Mouse (Mus musculus) kidney, embryonic 14.5 days (tissue): ENCODE data around the gene Tgfbr3. TPM values are rescaled to one million over a fixed set of nuclear protein-coding genes. Genes with fewer than 3 reads are reported as not detected.

Source experiments
- ATAC-seq: fragments of 200-750 bp; cut with Nextera tagmentation; 2 replicates; pipeline ENCODE4 v1.8.0; 2017; ENCODE audit warnings: moderate number of reproducible peaks, mild to moderate bottlenecking, moderate TSS enrichment, moderate library complexity; ENCODE audit not compliant: low FRiP score, low TSS enrichment
- H3K27ac ChIP-seq: fragments of 300-500 bp; sonication (generic); 2 replicates; pipeline ENCODE4 v1.5.1; 2014; ENCODE audit warnings: low read depth, mild to moderate bottlenecking, low read length, moderate library complexity, mixed read lengths
- H3K27me3 ChIP-seq: fragments of 300-500 bp; sonication (generic); 2 replicates; pipeline ENCODE4 v1.6.1; 2014; ENCODE audit warnings: mild to moderate bottlenecking, low read length; ENCODE audit not compliant: control insufficient read depth, insufficient read depth
- H3K36me3 ChIP-seq: fragments of 300-500 bp; sonication (generic); 2 replicates; pipeline ENCODE4 v1.6.1; 2014; ENCODE audit warnings: low read length, mixed read lengths; ENCODE audit not compliant: control insufficient read depth, insufficient read depth
- H3K4me1 ChIP-seq: fragments of 300-500 bp; sonication (generic); 2 replicates; pipeline ENCODE4 v1.6.1; 2014; ENCODE audit warnings: low read length, mixed read lengths; ENCODE audit not compliant: control insufficient read depth, insufficient read depth
- H3K4me2 ChIP-seq: fragments of 300-500 bp; sonication (generic); replicated peaks from 2 replicates; pipeline ENCODE4 v1.6.1; 2014; ENCODE audit warnings: low read depth, mild to moderate bottlenecking, low read length
- H3K4me3 ChIP-seq: fragments of 300-500 bp; sonication (generic); 2 replicates; pipeline ENCODE4 v1.5.1; 2014; ENCODE audit warnings: mild to moderate bottlenecking, low read length
- H3K9ac ChIP-seq: fragments of 300-500 bp; sonication (generic); 2 replicates; pipeline ENCODE4 v1.6.1; 2014; ENCODE audit warnings: low read depth, mild to moderate bottlenecking, low read length, moderate library complexity
- H3K9me3 ChIP-seq: fragments of 300-500 bp; sonication (generic); 2 replicates; pipeline ENCODE4 v1.6.1; 2016; ENCODE audit warnings: low read length; ENCODE audit not compliant: control insufficient read depth
- WGBS: fragments of 180-500 bp; shearing (Covaris S2); extraction: QIAGEN DNeasy Blood & Tissue Kit; methylation state at CpG from one replicate; pipeline ENCODE4 v1.1.7; 2014; 5-methylcytosine and 5-hydroxymethylcytosine counted together
- polyA plus RNA-seq: library from polyadenylated mRNA; unstranded; fragments of >200 nt; fragmentation: Nextera tagmentation; extraction: Ambion mirVana; gene quantifications from 2 replicates; pipeline ENCODE4 v1.2.1, GENCODE M21; 2014

The Tgfbr3 gene
- polyA plus RNA-seq, 1 experiment from 2014 or later, result 18.0 TPM

DNA sequence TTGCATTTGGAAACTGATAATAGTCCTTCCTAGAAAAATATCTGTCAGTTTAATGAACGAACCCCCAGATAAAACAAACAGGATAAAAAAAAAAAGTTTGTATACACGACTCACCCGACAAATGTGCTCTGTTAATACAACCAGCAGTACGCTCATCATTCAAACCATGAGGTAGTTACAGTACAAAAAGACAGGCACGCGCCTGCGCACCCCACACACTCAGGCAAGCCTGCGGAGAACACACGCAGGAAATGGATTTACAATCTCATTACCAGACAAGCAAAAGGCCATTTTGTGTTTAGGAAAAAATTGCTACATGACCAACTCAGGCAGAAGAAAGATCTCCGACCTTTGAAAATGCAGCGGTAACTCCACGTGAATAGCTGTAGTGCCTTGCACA is 182.6 kb downstream of the Tgfbr3 start:
- H3K27ac ChIP-seq, result no peak overlapping the region
- H3K9ac ChIP-seq, result no peak overlapping the region
- no peaks in the 10 kb centered on the region for H3K36me3 ChIP-seq
- peaks cover 25% of the 10 kb centered on the region for H3K4me1 ChIP-seq
- WGBS, result 59% methylated on average over 12 of the region's 12 CpGs
- no peaks in the 10 kb centered on the region for H3K27me3 ChIP-seq
- H3K4me3 ChIP-seq, result no peak overlapping the region
- no peaks in the 10 kb centered on the region for H3K9me3 ChIP-seq
- H3K4me2 ChIP-seq, result no peak overlapping the region
- no peak for ATAC-seq

DNA sequence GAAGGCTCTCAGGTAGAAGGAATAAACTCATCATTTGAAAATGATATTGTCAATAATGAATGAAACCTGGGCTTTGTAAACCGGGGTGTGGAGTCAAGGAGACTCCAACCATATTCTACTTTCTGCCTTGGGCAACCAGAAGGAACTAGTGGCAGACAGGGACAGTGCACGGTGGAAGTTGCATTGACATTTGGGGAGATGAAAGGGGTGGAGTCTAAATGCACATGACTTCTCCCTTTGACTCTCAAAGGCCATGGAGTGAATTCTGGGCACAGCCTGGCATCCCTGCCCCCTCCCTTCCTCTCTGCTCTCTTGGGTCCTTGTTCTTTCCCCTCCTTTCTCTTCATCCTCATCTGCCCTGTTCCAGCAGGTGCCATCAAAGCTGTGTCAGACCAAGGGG is 183.3 kb downstream of the Tgfbr3 start:
- ATAC-seq, result no peak
- 78% methylated on average over 2 of the region's 2 CpGs for WGBS
- Histone ChIP-seq H3K9ac (no peak overlapping the region), H3K4me2 (no peak overlapping the region), H3K9me3 (no peaks in the 10 kb centered on the region), H3K4me1 (peaks cover 19% of the 10 kb centered on the region), H3K36me3 (no peaks in the 10 kb centered on the region), H3K27me3 (no peaks in the 10 kb centered on the region), H3K4me3 (no peak overlapping the region), H3K27ac (no peak overlapping the region)

DNA sequence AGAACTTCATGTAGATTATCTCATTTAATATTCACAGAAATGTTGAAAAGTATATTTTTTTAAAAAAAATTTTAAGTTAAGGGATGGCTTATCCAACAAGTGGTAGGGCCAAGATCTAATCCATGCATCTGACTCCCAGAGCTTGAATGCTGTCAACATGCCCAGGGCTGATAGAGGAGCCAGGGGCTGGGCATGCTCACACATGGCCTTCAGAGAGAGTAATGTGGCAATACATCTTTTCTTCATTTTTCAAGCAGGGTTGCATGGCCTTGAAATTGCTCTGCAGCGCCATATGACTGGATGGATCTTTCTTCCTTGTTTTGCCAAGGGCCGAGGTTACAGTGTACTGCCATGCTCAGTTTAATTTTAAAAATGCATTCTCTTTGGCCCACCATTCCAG is 185.8 kb downstream of the Tgfbr3 start:
- ATAC-seq, result no peak
- H3K27ac ChIP-seq, result no peak overlapping the region
- H3K4me3 ChIP-seq, result no peak overlapping the region
- H3K4me2 ChIP-seq, result no peak overlapping the region
- no peaks in the 10 kb centered on the region for H3K36me3 ChIP-seq
- no peaks in the 10 kb centered on the region for H3K27me3 ChIP-seq
- 89% methylated on average over 2 of the region's 2 CpGs for WGBS
- no peak overlapping the region for H3K9ac ChIP-seq
- peaks cover 3% of the 10 kb centered on the region; the same call in 1 of the 2 replicates for H3K4me1 ChIP-seq
- H3K9me3 ChIP-seq, result no peaks in the 10 kb centered on the region

DNA sequence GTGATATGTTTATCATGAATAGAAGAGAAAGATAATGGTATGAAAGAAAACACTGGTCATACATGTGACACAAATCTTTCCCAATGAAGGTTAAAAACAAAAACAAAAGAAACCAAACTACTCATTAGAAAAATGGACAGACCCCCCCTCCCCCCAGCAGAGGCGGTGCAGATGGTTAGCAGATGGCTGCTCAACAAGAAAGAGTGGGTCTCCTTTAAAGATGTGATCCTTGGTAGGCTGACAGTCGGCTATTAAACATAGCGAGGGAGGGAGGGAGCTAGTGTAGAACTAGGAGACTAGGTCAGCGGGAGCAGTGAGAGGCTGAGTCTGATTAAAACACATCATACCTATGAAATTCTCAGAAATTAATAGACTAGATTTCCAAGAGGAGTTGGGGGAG is 186.5 kb downstream of the Tgfbr3 start:
- peaks cover 3% of the 10 kb centered on the region; the same call in 1 of the 2 replicates for H3K4me1 ChIP-seq
- 56% methylated on average over 4 of the region's 4 CpGs for WGBS
- H3K27ac ChIP-seq, result no peak overlapping the region

DNA sequence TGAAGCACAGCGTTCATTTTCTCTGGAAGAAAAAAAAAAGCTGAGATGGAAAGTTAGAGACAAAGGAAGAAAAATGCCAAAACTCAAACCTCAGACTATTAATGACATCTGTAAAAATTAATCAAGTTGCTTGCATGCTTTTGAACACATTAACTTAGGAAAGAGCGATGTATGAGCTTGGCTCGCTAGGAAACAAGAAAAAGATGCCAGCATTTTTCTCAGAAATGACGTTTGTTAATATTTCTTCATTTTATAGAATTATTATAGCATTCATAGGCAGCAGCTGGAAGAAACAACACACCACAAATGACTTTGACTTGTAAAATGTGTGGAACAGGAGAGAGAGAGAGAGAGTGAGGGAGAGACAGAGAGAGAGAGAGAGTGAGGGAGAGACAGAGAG is 187.7 kb downstream of the Tgfbr3 start:
- Histone ChIP-seq H3K27me3 (no peaks in the 10 kb centered on the region), H3K27ac (no peak overlapping the region), H3K9ac (no peak overlapping the region), H3K4me1 (no peaks in the 10 kb centered on the region; the same call in 1 of the 2 replicates), H3K4me2 (no peak overlapping the region), H3K4me3 (no peak overlapping the region), H3K36me3 (no peaks in the 10 kb centered on the region), H3K9me3 (no peaks in the 10 kb centered on the region)
- 68% methylated on average over 4 of the region's 4 CpGs for WGBS
- ATAC-seq, result no peak

More for the DNA sequence above, 186.5 kb downstream of the Tgfbr3 start:
- H3K36me3 ChIP-seq, result no peaks in the 10 kb centered on the region
- no peaks in the 10 kb centered on the region for H3K27me3 ChIP-seq
- H3K9ac ChIP-seq, result no peak overlapping the region
- no peak overlapping the region for H3K4me3 ChIP-seq
- no peaks in the 10 kb centered on the region for H3K9me3 ChIP-seq
- H3K4me2 ChIP-seq, result no peak overlapping the region
- ATAC-seq, result no peak

DNA sequence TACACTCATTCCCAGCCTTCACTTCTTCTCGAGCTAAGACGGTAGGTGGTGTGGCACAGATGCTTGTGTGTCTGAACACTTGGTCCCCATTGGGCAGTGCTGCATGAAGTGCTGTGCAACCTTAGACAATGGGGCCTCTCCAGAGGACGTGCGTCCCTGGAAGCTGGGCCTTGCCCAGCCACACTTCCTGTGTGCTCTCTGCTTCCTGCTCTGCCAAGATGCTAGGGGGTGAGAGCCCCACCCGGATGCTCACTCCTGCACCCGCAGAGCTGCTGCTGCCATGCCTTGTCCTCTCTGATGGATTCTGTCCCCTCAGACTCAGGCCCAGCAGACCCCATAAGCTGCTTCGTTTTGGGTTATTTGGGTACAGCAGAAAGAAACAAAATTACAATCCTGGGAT is 188.3 kb downstream of the Tgfbr3 start:
- H3K4me1 ChIP-seq, result no peaks in the 10 kb centered on the region; the same call in 1 of the 2 replicates
- H3K9me3 ChIP-seq, result no peaks in the 10 kb centered on the region
- no peak overlapping the region for H3K4me3 ChIP-seq
- no peak overlapping the region for H3K27ac ChIP-seq
- 65% methylated on average over 7 of the region's 7 CpGs for WGBS
- H3K4me2 ChIP-seq, result no peak overlapping the region
- H3K27me3 ChIP-seq, result no peaks in the 10 kb centered on the region
- no peak overlapping the region for H3K9ac ChIP-seq
- ATAC-seq, result no peak
- H3K36me3 ChIP-seq, result no peaks in the 10 kb centered on the region

DNA sequence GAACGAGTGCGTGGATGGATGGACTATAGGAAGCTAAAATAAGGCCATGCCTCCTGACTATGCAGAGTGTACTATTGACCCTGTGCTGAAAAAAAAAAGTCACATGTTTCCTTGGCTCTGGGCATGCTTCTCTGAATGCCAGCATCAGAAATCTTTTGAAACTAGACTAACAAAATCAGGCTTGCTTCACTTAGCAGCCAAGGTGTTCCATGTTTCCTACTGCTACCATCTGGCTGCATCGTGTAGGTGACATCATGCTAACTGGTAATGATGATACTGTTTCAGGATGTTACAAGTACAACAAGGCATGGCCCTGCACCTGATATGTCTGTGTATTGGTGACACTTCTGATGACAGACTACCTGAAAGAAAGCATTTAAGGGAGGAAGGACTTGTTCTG is 189.8 kb downstream of the Tgfbr3 start:
- no peaks in the 10 kb centered on the region; the same call in 1 of the 2 replicates for H3K4me1 ChIP-seq
- ATAC-seq, result no peak
- no peaks in the 10 kb centered on the region for H3K9me3 ChIP-seq
- no peak overlapping the region for H3K27ac ChIP-seq
- H3K4me3 ChIP-seq, result no peak overlapping the region
- H3K4me2 ChIP-seq, result no peak overlapping the region
- WGBS, result 84% methylated on average over 3 of the region's 3 CpGs
- no peaks in the 10 kb centered on the region for H3K27me3 ChIP-seq
- no peak overlapping the region for H3K9ac ChIP-seq
- H3K36me3 ChIP-seq, result no peaks in the 10 kb centered on the region

DNA sequence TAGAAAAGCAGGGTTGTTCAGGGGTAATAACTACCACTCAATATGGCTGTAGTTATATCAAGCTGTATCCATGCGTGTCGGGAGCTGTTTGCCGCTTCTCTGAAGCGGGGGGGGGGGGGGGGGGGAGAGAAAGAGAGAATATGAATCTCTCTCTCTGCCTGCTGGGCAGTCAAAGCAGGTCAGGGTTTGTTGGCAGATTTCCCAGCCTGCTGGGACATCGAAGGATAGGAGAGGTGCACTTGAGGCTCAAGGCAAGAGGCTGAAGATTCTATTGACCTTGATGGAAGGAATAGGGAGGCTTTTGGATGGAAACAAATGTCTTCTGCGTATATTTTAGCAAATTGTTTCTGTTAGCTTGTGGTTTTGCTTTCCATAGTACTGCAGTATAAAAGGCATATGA is 190.4 kb downstream of the Tgfbr3 start:
- no peaks in the 10 kb centered on the region for H3K27me3 ChIP-seq
- H3K36me3 ChIP-seq, result no peaks in the 10 kb centered on the region
- H3K4me3 ChIP-seq, result no peak overlapping the region
- H3K9ac ChIP-seq, result no peak overlapping the region
- no peak overlapping the region for H3K27ac ChIP-seq
- ATAC-seq, result no peak
- no peak overlapping the region for H3K4me2 ChIP-seq
- H3K4me1 ChIP-seq, result no peaks in the 10 kb centered on the region; the same call in 1 of the 2 replicates
- H3K9me3 ChIP-seq, result no peaks in the 10 kb centered on the region
- WGBS, result 58% methylated on average over 5 of the region's 6 CpGs

DNA sequence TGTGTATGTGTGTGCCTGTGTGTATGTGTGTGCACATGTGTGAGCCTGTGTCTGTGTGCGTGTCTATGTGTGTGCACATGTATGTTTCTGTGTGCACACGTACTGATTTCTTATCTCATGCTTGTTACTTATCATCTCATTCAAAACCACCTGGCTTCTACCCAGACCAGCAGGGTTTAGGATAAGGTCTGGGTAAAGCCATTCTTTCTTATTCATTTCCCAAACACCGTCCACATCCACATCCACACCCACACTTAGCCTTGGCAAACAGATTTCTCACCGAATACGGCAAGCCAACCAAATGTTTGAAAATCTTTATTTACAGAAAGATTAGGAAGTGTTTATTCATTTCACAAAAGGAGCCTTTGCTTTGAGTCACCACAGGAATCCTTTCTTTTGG is 191.4 kb downstream of the Tgfbr3 start:
- no peaks in the 10 kb centered on the region for H3K36me3 ChIP-seq
- no peak for ATAC-seq
- no peaks in the 10 kb centered on the region for H3K9me3 ChIP-seq
- H3K9ac ChIP-seq, result no peak overlapping the region
- H3K4me3 ChIP-seq, result no peak overlapping the region
- H3K4me1 ChIP-seq, result no peaks in the 10 kb centered on the region; the same call in 1 of the 2 replicates
- WGBS, result 88% methylated on average over 5 of the region's 5 CpGs
- no peak overlapping the region for H3K4me2 ChIP-seq
- no peak overlapping the region for H3K27ac ChIP-seq
- no peaks in the 10 kb centered on the region for H3K27me3 ChIP-seq
